Mouse (Mus musculus) inflammation-experienced regulatory T-cells, adult 6 months (primary cell): ENCODE data around the gene Gm49358. TPM values are rescaled to one million over a fixed set of nuclear protein-coding genes. Genes with fewer than 3 reads are reported as not detected.

Experiments
- ATAC-seq: one replicate; pipeline ENCODE4 v1.8.0; 2017
- polyA plus RNA-seq, 3 experiments: library from polyadenylated mRNA; unstranded; fragments of 100-300 nt; shearing (Covaris generic); gene quantifications; one replicate each; pipeline ENCODE4 v1.2.1; 2017

Gm49358 gene
- polyA plus RNA-seq, 3 experiments from 2014 or later: not detected

- ATAC-seq: no peak
Measured at GRCm38 (mm10) chr10:86878721-86879120, 114.9 kb downstream of the Gm49358 start.

- no peak for ATAC-seq
Measured at GRCm38 (mm10) chr10:86880071-86880806, 116.5 kb downstream of the Gm49358 start.

- no peak for ATAC-seq
Measured at GRCm38 (mm10) chr10:86881448-86881847, 117.7 kb downstream of the Gm49358 start.

Other genes starting within 250 kb of the Gm49358 start
- gene Hsp90b1, start 58.5 kb upstream of the Gm49358 start, polyA plus RNA-seq: 100 to 1,000 TPM; 171 to 400 (median 186) TPM
- 1 to 10 TPM in 1 of 3 experiments, under 1 TPM in 2; 0.39 to 1.7 (median 0.59) TPM for gene Ttc41, start 58.2 kb upstream of the Gm49358 start, polyA plus RNA-seq
- 1 to 10 TPM in 2 of 3 experiments, under 1 TPM in 1; 0.68 to 1.9 (median 1.2) TPM for gene Nt5dc3, start 15.0 kb downstream of the Gm49358 start, polyA plus RNA-seq
- gene Stab2, start 244.1 kb downstream of the Gm49358 start, polyA plus RNA-seq: under 1 TPM in 1 of 3 experiments, not detected in 2; 0.13 TPM